Mouse (Mus musculus): ENCODE data around the gene Smco3. TPM values are rescaled to one million over a fixed set of nuclear protein-coding genes. Genes with fewer than 3 reads are reported as not detected.

Smco3 gene
- total and polyA plus RNA-seq, 3 experiments: 0.90 to 12.9 (median 5.5) TPM

DNA sequence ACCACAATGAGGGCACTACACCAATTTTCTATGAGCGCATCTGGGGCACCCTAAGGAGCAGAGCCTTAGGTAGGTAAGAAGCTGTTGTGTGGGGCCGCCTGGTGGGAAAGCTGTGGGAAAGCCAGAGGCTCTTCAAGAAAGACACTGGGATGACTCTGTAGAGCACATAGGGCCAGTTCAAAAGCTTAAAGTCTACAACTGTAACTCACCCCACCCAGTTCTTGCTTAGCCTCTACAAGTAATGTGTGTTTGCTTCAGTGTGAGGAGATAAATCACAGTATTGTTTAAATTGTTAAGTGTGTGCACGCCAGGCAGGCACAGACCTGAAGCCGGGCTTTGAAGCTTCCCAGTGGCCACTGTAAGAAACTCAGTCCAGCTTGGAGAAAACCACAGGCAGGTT lies 30.9 kb upstream of the Smco3 start:
- H3K4me3 ChIP-seq (replicated peaks in 1 of 3; ENCODE audit: low read depth in 2 of 3, low read length in 2 of 3, poor library complexity in 1 of 3): no peak overlapping the region
- H3K4me2 ChIP-seq (ENCODE audit: insufficient read depth, low read depth, poor library complexity, severe bottlenecking): no peak overlapping the region
- H3K79me2 ChIP-seq (replicated peaks; ENCODE audit: control insufficient read depth, extremely low read depth, insufficient read depth, poor library complexity, severe bottlenecking): no peaks in the 10 kb centered on the region
- H3K36me3 ChIP-seq (replicated peaks in 1 of 2; ENCODE audit: control insufficient read depth in 1 of 2, insufficient read depth in 1 of 2, low read length in 1 of 2): peaks cover 10 to 43% of the 10 kb centered on the region in 2 experiments
- no peaks in the 10 kb centered on the region for H3K27me3 ChIP-seq (replicated peaks)
- H3K9me3 ChIP-seq (replicated peaks; ENCODE audit: low read length): no peaks in the 10 kb centered on the region
- TF ChIP-seq USF2 (conservative IDR thresholded peaks at IDR 0.05; ENCODE audit: low read depth, low read length) (no peak), NELFE (IDR thresholded peaks at IDR 0.05; ENCODE audit: low read depth, low read length) (no peak), EP300 (IDR thresholded peaks at IDR 0.05; ENCODE audit: low read length) (no peak), ELF1 (IDR thresholded peaks at IDR 0.05; ENCODE audit: low read depth, low read length) (no peak), ETS1 (conservative IDR thresholded peaks at IDR 0.05; ENCODE audit: low read depth, low read length) (no peak), IRF4 (IDR thresholded peaks at IDR 0.05; ENCODE audit: low read depth, low read length) (no peak)
- H3K9ac ChIP-seq (ENCODE audit: insufficient read depth, low read depth): no peak overlapping the region
- H3K27ac ChIP-seq (ENCODE audit: insufficient read depth, low read depth): no peak overlapping the region
- dilution Hi-C loops (cut with MboI; ENCODE audit: extremely low pct_ligation_motif_present, extremely low pct_unique_long_range_greater_than_20kb, low sequenced_read_pairs) (loop anchor here (25.0 kb wide), 1 partner anchor 121 kb away; no protein-coding TSS in a partner anchor), in situ Hi-C loops (cut with MboI; ENCODE audit: low pct_ligation_motif_present, low pct_unique_long_range_greater_than_20kb, low sequenced_read_pairs) (no loop called here)
- H3K4me1 ChIP-seq (ENCODE audit: control insufficient read depth in 1 of 2, insufficient read depth in 2 of 2): peaks cover 0 to 2% of the 10 kb centered on the region in 2 experiments; a peak in 2 of 4 replicates
- DNase-seq (ENCODE audit: extremely low read depth): no peak

DNA sequence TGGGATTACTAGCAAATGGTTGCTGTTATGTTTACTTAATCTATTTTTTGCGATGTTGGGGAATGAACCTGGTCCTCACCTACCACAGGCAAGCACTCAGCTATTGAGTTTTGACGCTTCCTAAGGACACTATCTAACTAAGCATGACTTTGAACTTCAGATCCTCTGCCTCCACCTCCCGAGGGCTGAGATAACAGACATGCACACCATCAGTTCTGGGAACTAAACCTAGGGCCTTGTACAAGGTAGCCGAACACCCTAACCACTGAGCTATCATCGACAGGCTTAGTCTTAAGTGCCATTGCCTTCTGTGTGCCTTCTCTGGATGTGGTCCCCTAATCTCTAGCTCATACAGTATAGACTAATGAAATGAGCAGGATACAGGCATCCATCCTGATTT lies 30.1 kb upstream of the Smco3 start:
- H3K9me3 ChIP-seq (replicated peaks; ENCODE audit: low read length): no peaks in the 10 kb centered on the region
- DNase-seq (ENCODE audit: extremely low read depth): no peak
- no peak overlapping the region for H3K9ac ChIP-seq (ENCODE audit: insufficient read depth, low read depth)
- H3K4me1 ChIP-seq (ENCODE audit: control insufficient read depth in 1 of 2, insufficient read depth in 2 of 2): peaks cover 0 to 3% of the 10 kb centered on the region in 2 experiments; a peak in 2 of 4 replicates
- TF ChIP-seq MAFK (IDR thresholded peaks at IDR 0.05; ENCODE audit: insufficient replicate concordance, low read length) (no peak), JUN (IDR thresholded peaks at IDR 0.05; ENCODE audit: insufficient read depth, low read depth, low read length) (no peak), ZKSCAN1 (IDR thresholded peaks at IDR 0.05; ENCODE audit: borderline replicate concordance, low read depth, low read length) (no peak), USF1 (IDR thresholded peaks at IDR 0.05; ENCODE audit: low read depth, low read length) (no peak), CTCF (conservative IDR thresholded peaks at IDR 0.05 in 1 of 2, IDR thresholded peaks at IDR 0.05 in 1 of 2; ENCODE audit: low read depth in 2 of 2, low read length in 2 of 2) (no peak), SMC3 (IDR thresholded peaks at IDR 0.05; ENCODE audit: low read depth, low read length) (no peak), NRF1 (IDR thresholded peaks at IDR 0.05; ENCODE audit: low read depth, low read length) (no peak), ZNF384 (IDR thresholded peaks at IDR 0.05; ENCODE audit: low read depth, low read length) (no peak)
- H3K27me3 ChIP-seq (replicated peaks): no peaks in the 10 kb centered on the region
- dilution Hi-C loops (cut with MboI; ENCODE audit: extremely low pct_ligation_motif_present, extremely low pct_unique_long_range_greater_than_20kb, low sequenced_read_pairs): loop anchor here (25.0 kb wide), 1 partner anchor 122 kb away; no protein-coding TSS in a partner anchor
- in situ Hi-C loops (cut with MboI; ENCODE audit: low pct_ligation_motif_present, low pct_unique_long_range_greater_than_20kb, low sequenced_read_pairs): no loop called here
- no peak overlapping the region for H3K4me3 ChIP-seq (replicated peaks in 1 of 3; ENCODE audit: low read depth in 2 of 3, low read length in 2 of 3, poor library complexity in 1 of 3)
- no peaks in the 10 kb centered on the region for H3K79me2 ChIP-seq (replicated peaks; ENCODE audit: control insufficient read depth, extremely low read depth, insufficient read depth, poor library complexity, severe bottlenecking)
- H3K4me2 ChIP-seq (ENCODE audit: insufficient read depth, low read depth, poor library complexity, severe bottlenecking): no peak overlapping the region
- H3K27ac ChIP-seq (ENCODE audit: insufficient read depth, low read depth): no peak overlapping the region
- H3K36me3 ChIP-seq (replicated peaks in 1 of 2; ENCODE audit: control insufficient read depth in 1 of 2, insufficient read depth in 1 of 2, low read length in 1 of 2): peaks cover 10 to 45% of the 10 kb centered on the region in 2 experiments

DNA sequence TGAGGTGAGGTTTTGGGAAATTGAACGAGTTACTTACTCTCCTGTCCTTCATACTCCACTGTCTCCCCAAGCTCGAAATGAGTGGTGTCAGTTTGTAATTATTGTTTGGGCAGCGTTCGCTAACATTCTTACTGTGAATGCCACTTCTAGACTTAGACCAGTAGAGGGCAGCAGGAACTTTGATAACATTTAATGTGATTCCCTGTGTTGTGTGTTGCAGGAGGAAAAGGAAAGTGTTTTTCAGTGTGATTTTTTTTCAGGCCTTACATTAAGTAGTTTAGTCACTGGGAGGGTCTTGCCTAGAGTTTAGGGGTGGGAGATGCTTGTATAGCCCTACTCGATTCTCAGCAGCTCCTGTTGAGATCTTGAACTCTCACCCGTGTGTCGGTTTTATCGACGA lies 25.8 kb upstream of the Smco3 start:
- Histone ChIP-seq H3K79me2 (replicated peaks; ENCODE audit: control insufficient read depth, extremely low read depth, insufficient read depth, poor library complexity, severe bottlenecking) (no peaks in the 10 kb centered on the region), H3K9ac (ENCODE audit: insufficient read depth, low read depth) (no peak overlapping the region), H3K9me3 (replicated peaks; ENCODE audit: low read length) (no peaks in the 10 kb centered on the region), H3K4me1 (ENCODE audit: control insufficient read depth in 1 of 2, insufficient read depth in 2 of 2) (peaks cover 0 to 7% of the 10 kb centered on the region in 2 experiments; a peak in 2 of 4 replicates), H3K4me2 (ENCODE audit: insufficient read depth, low read depth, poor library complexity, severe bottlenecking) (no peak overlapping the region), H3K27me3 (replicated peaks) (no peaks in the 10 kb centered on the region), H3K4me3 (replicated peaks in 1 of 3; ENCODE audit: low read depth in 2 of 3, low read length in 2 of 3, poor library complexity in 1 of 3) (no peak overlapping the region), H3K27ac (ENCODE audit: insufficient read depth, low read depth) (no peak overlapping the region), H3K36me3 (replicated peaks in 1 of 2; ENCODE audit: control insufficient read depth in 1 of 2, insufficient read depth in 1 of 2, low read length in 1 of 2) (peaks cover 9 to 52% of the 10 kb centered on the region in 2 experiments)
- in situ Hi-C loops (cut with MboI; ENCODE audit: low pct_ligation_motif_present, low pct_unique_long_range_greater_than_20kb, low sequenced_read_pairs): no loop called here
- dilution Hi-C loops (cut with MboI; ENCODE audit: extremely low pct_ligation_motif_present, extremely low pct_unique_long_range_greater_than_20kb, low sequenced_read_pairs): loop anchor here (25.0 kb wide), 1 partner anchor 126 kb away; no protein-coding TSS in a partner anchor
- TF ChIP-seq MXI1 (IDR thresholded peaks at IDR 0.05; ENCODE audit: low read depth, low read length): no peak
- TF ChIP-seq POLR2A (IDR thresholded peaks at IDR 0.05; ENCODE audit: low read depth, low read length): no peak
- TF ChIP-seq NRF1 (IDR thresholded peaks at IDR 0.05; ENCODE audit: low read depth, low read length): no peak
- no peak for TF ChIP-seq ZKSCAN1 (IDR thresholded peaks at IDR 0.05; ENCODE audit: borderline replicate concordance, low read depth, low read length)
- peak; percentile 89 for TF ChIP-seq RAD21 (IDR thresholded peaks at IDR 0.05; ENCODE audit: low read depth, low read length)
- no peak for TF ChIP-seq UBTF (IDR thresholded peaks at IDR 0.05; ENCODE audit: low read depth, low read length)
- TF ChIP-seq ELF1 (IDR thresholded peaks at IDR 0.05; ENCODE audit: low read depth, low read length): no peak
- TF ChIP-seq ZC3H11A (IDR thresholded peaks at IDR 0.05; ENCODE audit: low read depth, low read length): peak; percentile 39; the same call in 1 of the 2 replicates
- TF ChIP-seq POLR2AphosphoS2 (IDR thresholded peaks at IDR 0.05; ENCODE audit: low read depth, low read length): no peak
- TF ChIP-seq SMC3 (IDR thresholded peaks at IDR 0.05; ENCODE audit: low read depth, low read length): peak; percentile 81
- TF ChIP-seq IRF4 (IDR thresholded peaks at IDR 0.05; ENCODE audit: low read depth, low read length): no peak
- no peak for TF ChIP-seq JUN (IDR thresholded peaks at IDR 0.05; ENCODE audit: insufficient read depth, low read depth, low read length)
- TF ChIP-seq CTCF (conservative IDR thresholded peaks at IDR 0.05 in 1 of 2, IDR thresholded peaks at IDR 0.05 in 1 of 2; ENCODE audit: low read depth in 2 of 2, low read length in 2 of 2): peak; percentile 67 to 87
- peak; percentile 56 for DNase-seq (ENCODE audit: extremely low read depth)

Measured in CH12.LX (cell line).